In the genomic region with DNA sequence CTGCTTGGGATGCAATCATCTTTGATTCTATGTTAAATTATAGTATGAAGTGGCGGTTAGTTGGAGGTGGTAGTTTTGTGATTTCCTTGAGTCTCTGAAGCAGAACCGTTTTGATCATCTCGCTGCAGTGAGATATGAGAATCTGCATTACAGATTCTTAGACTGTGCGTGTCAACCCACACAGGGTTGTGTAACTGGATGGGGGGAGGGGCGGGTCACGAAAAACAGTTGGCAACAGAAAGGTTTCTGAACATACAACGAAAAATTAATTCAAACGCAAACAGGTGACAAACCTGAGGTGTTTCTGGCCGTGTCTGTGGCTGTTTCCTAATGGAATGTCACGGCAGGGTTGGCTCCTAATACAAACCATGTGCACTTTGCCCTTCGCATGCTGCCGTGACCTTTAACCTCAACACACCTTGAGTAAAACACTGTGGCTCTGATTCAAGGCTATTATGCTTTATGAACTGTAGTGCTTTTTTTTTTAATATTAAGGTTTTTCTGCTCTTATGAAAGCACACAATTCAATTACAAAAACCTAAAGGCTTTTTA, we compare ENCODE assay signal across 27 mouse cellular contexts. TPM values are rescaled to one million over a fixed set of nuclear protein-coding genes. Genes with fewer than 3 reads are reported as not detected.
DNase-seq lines count a peak whose midpoint lies in the region; ATAC-seq and TF ChIP-seq lines count a peak whose summit lies in the region.
"Had no signal": no experiment of that assay in that cellular context is flagged by ENCODE, and none has a peak within 500 bp of the region (broad histone marks: within the 10 kb centered on the region; RNA-seq: fewer than 3 reads in every experiment).

No protein-coding gene starts in this region.

- peak overlapping the region; percentile 53 for H3K27ac ChIP-seq in liver, adult 2 months (replicated peaks; ENCODE audit: insufficient read depth, low read depth, low read length)
- H3K27ac ChIP-seq in liver, embryonic 12.5 days: no peak overlapping the region
- no peak overlapping the region for H3K27ac ChIP-seq in intestine, embryonic 16.5 days (ENCODE audit: low read length)
- H3K27ac ChIP-seq in limb, embryonic 11.5 days (replicated peaks; ENCODE audit: low read depth, low read length): no peak overlapping the region
- H3K27ac ChIP-seq: forebrain, embryonic 12.5 days; hindbrain, embryonic 10.5 days; hindbrain, postnatal 0 days; limb, embryonic 12.5 days; liver, embryonic 15.5 days; midbrain, embryonic 12.5 days; neural tube, embryonic 13.5 days; stomach, embryonic 15.5 days had no signal

- TF ChIP-seq CTCF in liver, adult 2 months (IDR thresholded peaks at IDR 0.05; ENCODE audit: low read depth, low read length): no peak

- H3K4me2 ChIP-seq in liver, embryonic 12.5 days: no peak overlapping the region
- no peak overlapping the region for H3K4me2 ChIP-seq in intestine, embryonic 16.5 days (ENCODE audit: low read depth, low read length)
- no peak overlapping the region for H3K4me2 ChIP-seq in limb, embryonic 11.5 days (ENCODE audit: low read depth, severe bottlenecking)
- H3K4me2 ChIP-seq: forebrain, embryonic 12.5 days; limb, embryonic 12.5 days; liver, embryonic 15.5 days; midbrain, embryonic 12.5 days; neural tube, embryonic 13.5 days; stomach, embryonic 15.5 days had no signal

- H3K4me1 ChIP-seq in liver, adult 2 months (ENCODE audit: control insufficient read depth, insufficient read depth, low read length): peaks cover 20% of the 10 kb centered on the region
- 0 out of 2 replicates have a peak, but pooled peaks cover 3% of the 10 kb centered on the region for H3K4me1 ChIP-seq in liver, embryonic 12.5 days
- H3K4me1 ChIP-seq in intestine, embryonic 16.5 days (ENCODE audit: control insufficient read depth, insufficient read depth, low read length): 0 out of 2 replicates have a peak, but pooled peaks cover 2% of the 10 kb centered on the region
- peaks cover 4% of the 10 kb centered on the region; the same call in 1 of the 2 replicates for H3K4me1 ChIP-seq in limb, embryonic 11.5 days (ENCODE audit: control insufficient read depth, insufficient read depth, low read length)
- H3K4me1 ChIP-seq: forebrain, embryonic 12.5 days; hindbrain, embryonic 10.5 days; limb, embryonic 12.5 days; liver, embryonic 15.5 days; midbrain, embryonic 12.5 days; neural tube, embryonic 13.5 days; stomach, embryonic 15.5 days had no signal

- no peak overlapping the region for H3K4me3 ChIP-seq in liver, adult 2 months (ENCODE audit: insufficient read depth, low read depth, low read length)
- H3K4me3 ChIP-seq in liver, embryonic 12.5 days: no peak overlapping the region
- no peak overlapping the region for H3K4me3 ChIP-seq in intestine, embryonic 16.5 days (ENCODE audit: low read length)
- no peak overlapping the region for H3K4me3 ChIP-seq in limb, embryonic 11.5 days (ENCODE audit: low read depth, low read length)
- H3K4me3 ChIP-seq: forebrain, embryonic 12.5 days; hindbrain, embryonic 10.5 days; limb, embryonic 12.5 days; liver, embryonic 15.5 days; midbrain, embryonic 12.5 days; neural tube, embryonic 13.5 days; stomach, embryonic 15.5 days had no signal

- TF ChIP-seq POLR2A in liver, adult 2 months (IDR thresholded peaks at IDR 0.05; ENCODE audit: extremely low read depth, insufficient read depth, low read length): no peak

- no peaks in the 10 kb centered on the region for H3K36me3 ChIP-seq in liver, adult 2 months (ENCODE audit: control insufficient read depth, insufficient read depth, low read length)
- H3K36me3 ChIP-seq in liver, embryonic 12.5 days: no peaks in the 10 kb centered on the region
- H3K36me3 ChIP-seq in intestine, embryonic 16.5 days (ENCODE audit: control insufficient read depth, insufficient read depth, low read length): no peaks in the 10 kb centered on the region
- H3K36me3 ChIP-seq in limb, embryonic 11.5 days (ENCODE audit: control insufficient read depth, insufficient read depth, low read length): no peaks in the 10 kb centered on the region
- H3K36me3 ChIP-seq: forebrain, embryonic 12.5 days; G1E; hindbrain, embryonic 10.5 days; limb, embryonic 12.5 days; liver, embryonic 15.5 days; midbrain, embryonic 12.5 days; neural tube, embryonic 13.5 days; stomach, embryonic 15.5 days had no signal

- H3K9ac ChIP-seq in liver, adult 2 months (ENCODE audit: low read depth, low read length): 0 out of 2 replicates have a peak overlapping the region, but pooled peaks have one; percentile 18
- no peak overlapping the region for H3K9ac ChIP-seq in liver, embryonic 12.5 days
- H3K9ac ChIP-seq in intestine, embryonic 16.5 days (ENCODE audit: low read depth, low read length): no peak overlapping the region
- no peak overlapping the region for H3K9ac ChIP-seq in limb, embryonic 11.5 days (ENCODE audit: low read length)
- H3K9ac ChIP-seq: forebrain, embryonic 12.5 days; limb, embryonic 12.5 days; liver, embryonic 15.5 days; midbrain, embryonic 12.5 days; neural tube, embryonic 13.5 days; stomach, embryonic 15.5 days had no signal

- peaks cover 16% of the 10 kb centered on the region; the same call in 1 of the 2 replicates for H3K79me2 ChIP-seq in liver, adult 2 months (ENCODE audit: control insufficient read depth, insufficient read depth, low read length)

- H3K27me3 ChIP-seq in liver, adult 2 months (ENCODE audit: control insufficient read depth, insufficient read depth, low read length): no peaks in the 10 kb centered on the region
- no peaks in the 10 kb centered on the region for H3K27me3 ChIP-seq in liver, embryonic 12.5 days (replicated peaks)
- no peaks in the 10 kb centered on the region for H3K27me3 ChIP-seq in intestine, embryonic 16.5 days (replicated peaks; ENCODE audit: control insufficient read depth, insufficient read depth, low read length)
- H3K27me3 ChIP-seq in limb, embryonic 11.5 days (ENCODE audit: control insufficient read depth, insufficient read depth, low read length): no peaks in the 10 kb centered on the region
- H3K27me3 ChIP-seq: limb, embryonic 12.5 days; liver, embryonic 15.5 days; midbrain, embryonic 12.5 days; neural tube, embryonic 13.5 days; stomach, embryonic 15.5 days had no signal

- no peaks in the 10 kb centered on the region for H3K9me3 ChIP-seq in liver, embryonic 12.5 days (replicated peaks)
- no peaks in the 10 kb centered on the region for H3K9me3 ChIP-seq in intestine, embryonic 16.5 days (ENCODE audit: control insufficient read depth, low read length)
- H3K9me3 ChIP-seq in limb, embryonic 11.5 days (ENCODE audit: control insufficient read depth, low read length): no peaks in the 10 kb centered on the region
- H3K9me3 ChIP-seq: forebrain, embryonic 12.5 days; hindbrain, embryonic 10.5 days; limb, embryonic 12.5 days; liver, embryonic 15.5 days; midbrain, embryonic 12.5 days; neural tube, embryonic 13.5 days; stomach, embryonic 15.5 days had no signal

- 25% methylated on average over 12 of the region's 12 CpGs for WGBS in liver, adult 2 months
- WGBS in liver, embryonic 12.5 days (ENCODE audit: insufficient replicate concordance): 70% methylated on average over 12 of the region's 12 CpGs
- WGBS in intestine, embryonic 16.5 days: 73% methylated on average over 12 of the region's 12 CpGs
- 57% methylated on average over 12 of the region's 12 CpGs for WGBS in limb, embryonic 11.5 days

- no peak for ATAC-seq in liver, embryonic 12.5 days
- peak; percentile 56; the same call in 1 of the 2 replicates for ATAC-seq in intestine, embryonic 16.5 days
- ATAC-seq in limb, embryonic 11.5 days (ENCODE audit: insufficient number of reproducible peaks, low FRiP score, low TSS enrichment, low read depth): no peak
- ATAC-seq: activated CD4-positive, CD25-positive, alpha-beta regulatory T cell, adult 4 months; hindbrain, postnatal 0 days had no signal

- peak; percentile 55 for DNase-seq in heart, adult 11 months
- DNase-seq in heart, postnatal 25 days (ENCODE audit: low spot score): no peak
- peak; percentile 90 for DNase-seq in liver, adult 2 months (ENCODE audit: extremely low read depth, low read depth, low spot score)
- peak; percentile 32 for DNase-seq in limb, embryonic 11.5 days (ENCODE audit: low spot score)
- DNase-seq in neural tube, embryonic 10.5 days (ENCODE audit: extremely low spot score, low spot score): no peak
- DNase-seq in cerebellum, adult 9-10 months: no peak
- DNase-seq: adrenal gland, postnatal 10 days; cerebellum, adult 11 months; cerebellum, postnatal 14 days; gastrocnemius, postnatal 10 days; layer of hippocampus, postnatal 36 days; lung, postnatal 10 days; thymus, adult 18-20 months; thymus, postnatal 4 days had no signal

- intact Hi-C loops in heart, postnatal 25 days (cut with DNase I): no loop called here

RNA-seq across cellular contexts. Expression of gene Dclk3, which starts 12.0 kb away (rescaled TPM):
- total RNA-seq in heart, postnatal 25 days (2021): under 1 TPM; 0.16 to 0.59 TPM
- 10.1 and 10.5 TPM in 2 replicates for total RNA-seq in liver, adult 2 months (2014; rRNA removed)
- 4.3 and 4.8 TPM in 2 replicates for polyA plus RNA-seq in liver, adult 2 months (2012; rRNA removed)
- 0.07 and 0.13 TPM in 2 replicates for polyA plus RNA-seq in liver, embryonic 12.5 days (2016; fragmentation: Nextera tagmentation; extraction: Ambion mirVana)
- polyA plus RNA-seq in intestine, embryonic 16.5 days (2015; fragmentation: Nextera tagmentation; extraction: Ambion mirVana): 0.58 and 0.77 TPM in 2 replicates
- polyA plus RNA-seq in limb, embryonic 11.5 days (2014; fragmentation: Nextera tagmentation; extraction: Ambion mirVana): 0.06 and 0.25 TPM in 2 replicates
- total RNA-seq: megakaryocyte progenitor cell, adult 5-6 weeks had no signal
- polyA plus RNA-seq: activated CD4-positive, CD25-positive, alpha-beta regulatory T cell, adult 4 months; G1E; liver, embryonic 15.5 days had no signal

Comparison
In these comparisons a context has a peak if more than half of its experiments do, and no peak if none do; other contexts are left out.
1. DNase-seq: peak in heart, adult 11 months (single experiment), liver, adult 2 months (single experiment) and limb, embryonic 11.5 days (single experiment); none in heart, postnatal 25 days (single experiment), neural tube, embryonic 10.5 days (single experiment) and cerebellum, adult 9-10 months (single experiment).